Mouse (Mus musculus): ENCODE data around the gene Kmt2d.

- TF ChIP-seq GATA1 (IDR thresholded peaks at IDR 0.05; ENCODE audit: borderline replicate concordance, low read length) (no peak), FLI1 (IDR thresholded peaks at IDR 0.05; ENCODE audit: low read length) (no peak)
Observed at GRCm38 (mm10) chr15:98805324-98806040, 65.5 kb downstream of the Kmt2d start.

Data from megakaryocyte, embryonic 14.5 days (primary cell).